Mouse (Mus musculus): ENCODE measurements at regions not wholly inside any gene's neighbourhood (a gene's known extent, or its start where the extent isn't known, plus 50 kb on each side); places are given as distances from the start of the nearest gene placed in this dataset.

DNA sequence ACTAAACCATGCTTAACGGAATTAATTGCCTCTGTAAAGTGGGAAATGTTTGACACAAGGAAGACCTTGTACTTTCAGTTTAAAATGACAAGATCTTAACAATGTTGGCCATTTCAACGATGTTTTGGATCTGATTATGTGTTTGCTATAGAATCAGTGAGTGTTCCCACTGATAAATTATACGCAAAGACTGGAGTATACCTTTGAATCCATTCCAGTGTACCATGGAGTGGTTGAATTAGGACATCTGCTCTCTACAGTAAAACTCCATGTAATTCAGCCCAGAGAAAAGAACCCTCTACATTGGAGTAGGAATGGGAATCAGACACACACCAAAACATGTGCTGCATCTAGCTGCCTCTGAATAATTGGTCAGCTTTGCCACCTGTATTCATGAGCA is 437.1 kb downstream of the Chl1 start:
- H3K4me2 ChIP-seq (ENCODE audit: low read depth, low read length), result no peak overlapping the region
- H3K4me3 ChIP-seq (ENCODE audit: low read depth, low read length), result no peak overlapping the region
- H3K9me3 ChIP-seq (replicated peaks; ENCODE audit: control insufficient read depth, low read length), result no peaks in the 10 kb centered on the region
- H3K27ac ChIP-seq (replicated peaks; ENCODE audit: low read depth, low read length), result no peak overlapping the region
- H3K9ac ChIP-seq (replicated peaks; ENCODE audit: low read length), result no peak overlapping the region
- 78% methylated on average over 3 of the region's 3 CpGs for WGBS
- DNase-seq (ENCODE audit: low spot score), result no peak
- no peaks in the 10 kb centered on the region for H3K27me3 ChIP-seq (ENCODE audit: control insufficient read depth, insufficient read depth, low read length)
- no peak for ATAC-seq (replicated peaks; ENCODE audit: insufficient number of reproducible peaks, low FRiP score, low TSS enrichment, low read depth)
- H3K4me1 ChIP-seq (ENCODE audit: control insufficient read depth, insufficient read depth, low read length), result no peaks in the 10 kb centered on the region
- no peaks in the 10 kb centered on the region for H3K36me3 ChIP-seq (replicated peaks; ENCODE audit: control insufficient read depth, insufficient read depth, low read depth, low read length)

DNA sequence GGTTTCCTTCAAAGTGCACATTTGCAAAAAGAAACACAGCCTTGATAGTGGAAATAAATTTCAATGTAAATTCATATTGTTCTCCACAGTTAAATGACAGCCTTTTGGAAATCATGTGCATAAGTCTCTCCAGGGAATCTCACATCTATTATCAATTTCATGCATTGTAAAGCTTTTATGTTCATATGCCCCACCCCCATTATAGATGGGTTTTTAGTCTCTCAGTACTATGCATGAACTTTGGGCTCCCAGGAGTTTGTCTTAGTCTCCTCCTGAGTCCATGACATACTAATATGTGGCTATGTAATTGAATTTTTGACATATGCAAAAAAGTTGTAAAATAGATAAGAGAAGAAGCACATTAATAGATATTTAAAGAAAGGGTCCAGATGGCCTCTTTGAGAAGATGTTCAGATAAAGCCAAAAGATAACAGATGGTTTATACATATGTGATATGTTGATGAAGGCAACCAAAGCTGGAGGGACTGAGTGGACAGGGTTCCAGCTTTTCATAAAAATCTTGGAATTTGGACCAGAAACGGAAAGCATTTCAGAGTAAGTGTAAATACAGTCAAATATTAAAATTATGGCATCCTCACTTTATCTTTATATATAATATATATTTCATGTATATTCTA is 442.9 kb downstream of the Chl1 start:
- ATAC-seq (replicated peaks; ENCODE audit: insufficient number of reproducible peaks, low FRiP score, low TSS enrichment, low read depth) (no peak), DNase-seq (ENCODE audit: low spot score) (no peak)
- Histone ChIP-seq H3K4me1 (ENCODE audit: control insufficient read depth, insufficient read depth, low read length) (no peaks in the 10 kb centered on the region), H3K27me3 (ENCODE audit: control insufficient read depth, insufficient read depth, low read length) (no peaks in the 10 kb centered on the region), H3K4me3 (ENCODE audit: low read depth, low read length) (no peak overlapping the region), H3K9ac (replicated peaks; ENCODE audit: low read length) (no peak overlapping the region), H3K36me3 (replicated peaks; ENCODE audit: control insufficient read depth, insufficient read depth, low read depth, low read length) (no peaks in the 10 kb centered on the region), H3K4me2 (ENCODE audit: low read depth, low read length) (no peak overlapping the region), H3K27ac (replicated peaks; ENCODE audit: low read depth, low read length) (no peak overlapping the region), H3K9me3 (replicated peaks; ENCODE audit: control insufficient read depth, low read length) (no peaks in the 10 kb centered on the region)
- 75% methylated on average over 1 of the region's 1 CpGs for WGBS

DNA sequence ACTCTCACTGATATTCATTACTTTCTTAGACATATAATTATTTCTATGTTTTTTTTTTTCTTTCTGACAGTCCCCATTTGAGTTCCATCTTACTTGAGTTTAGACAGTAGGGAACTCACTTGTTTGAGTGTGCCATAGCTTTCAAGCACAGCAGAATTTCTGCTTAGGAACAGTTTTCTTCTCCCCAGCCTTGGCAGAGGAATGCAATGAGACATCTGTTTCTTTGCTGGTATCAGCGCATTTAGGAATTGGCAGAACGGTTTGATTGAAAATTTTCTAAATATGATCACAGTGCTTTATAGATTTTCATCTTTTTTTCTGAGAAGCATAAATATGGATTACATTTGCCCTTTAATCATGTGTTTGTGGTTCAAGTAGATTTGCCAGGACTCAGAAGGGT is 448.6 kb downstream of the Chl1 start:
- Histone ChIP-seq H3K27ac (replicated peaks; ENCODE audit: low read depth, low read length) (no peak overlapping the region), H3K9ac (replicated peaks; ENCODE audit: low read length) (no peak overlapping the region), H3K4me2 (ENCODE audit: low read depth, low read length) (no peak overlapping the region), H3K9me3 (replicated peaks; ENCODE audit: control insufficient read depth, low read length) (no peaks in the 10 kb centered on the region), H3K4me1 (ENCODE audit: control insufficient read depth, insufficient read depth, low read length) (no peaks in the 10 kb centered on the region), H3K27me3 (ENCODE audit: control insufficient read depth, insufficient read depth, low read length) (no peaks in the 10 kb centered on the region), H3K36me3 (replicated peaks; ENCODE audit: control insufficient read depth, insufficient read depth, low read depth, low read length) (no peaks in the 10 kb centered on the region), H3K4me3 (ENCODE audit: low read depth, low read length) (no peak overlapping the region)
- DNase-seq (ENCODE audit: low spot score) (no peak), ATAC-seq (replicated peaks; ENCODE audit: insufficient number of reproducible peaks, low FRiP score, low TSS enrichment, low read depth) (no peak)
- 85% methylated on average over 2 of the region's 2 CpGs for WGBS

DNA sequence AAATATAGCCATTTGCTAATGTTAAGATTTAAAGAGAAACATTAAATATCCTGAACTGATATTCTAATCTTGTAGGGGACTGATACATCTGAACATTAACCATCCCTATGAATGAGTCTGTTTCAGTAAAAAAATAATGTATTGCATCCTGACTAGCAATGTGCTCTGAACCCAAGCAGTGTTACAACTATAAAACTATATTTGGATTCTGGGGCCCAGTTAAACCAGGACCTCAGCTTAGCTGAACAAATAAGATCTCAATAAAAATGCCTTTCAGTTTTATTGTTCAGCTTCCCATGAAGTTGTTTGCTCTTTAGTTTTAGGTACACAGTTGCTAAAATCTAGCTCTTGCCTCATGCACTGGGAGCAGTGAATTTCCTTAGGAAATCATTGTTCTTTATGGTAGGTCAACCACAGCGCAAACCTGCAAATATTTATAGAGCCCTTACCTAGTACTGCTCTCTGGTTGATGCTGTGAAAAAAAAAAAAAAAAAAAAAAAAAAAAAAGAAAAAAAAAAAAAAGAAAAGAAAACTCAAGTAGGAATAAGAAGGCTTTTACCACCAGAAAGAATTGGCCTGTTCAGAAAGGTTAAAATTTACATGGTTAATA is 457.5 kb downstream of the Chl1 start:
- H3K4me3 ChIP-seq (ENCODE audit: low read depth, low read length), result no peak overlapping the region
- no peak for DNase-seq (ENCODE audit: low spot score)
- no peak for ATAC-seq (replicated peaks; ENCODE audit: insufficient number of reproducible peaks, low FRiP score, low TSS enrichment, low read depth)
- no peaks in the 10 kb centered on the region for H3K4me1 ChIP-seq (ENCODE audit: control insufficient read depth, insufficient read depth, low read length)
- 91% methylated on average over 1 of the region's 1 CpGs for WGBS
- no peak overlapping the region for H3K9ac ChIP-seq (replicated peaks; ENCODE audit: low read length)
- no peaks in the 10 kb centered on the region for H3K27me3 ChIP-seq (ENCODE audit: control insufficient read depth, insufficient read depth, low read length)
- no peaks in the 10 kb centered on the region for H3K36me3 ChIP-seq (replicated peaks; ENCODE audit: control insufficient read depth, insufficient read depth, low read depth, low read length)
- H3K4me2 ChIP-seq (ENCODE audit: low read depth, low read length), result no peak overlapping the region
- H3K27ac ChIP-seq (replicated peaks; ENCODE audit: low read depth, low read length), result no peak overlapping the region
- no peaks in the 10 kb centered on the region for H3K9me3 ChIP-seq (replicated peaks; ENCODE audit: control insufficient read depth, low read length)

DNA sequence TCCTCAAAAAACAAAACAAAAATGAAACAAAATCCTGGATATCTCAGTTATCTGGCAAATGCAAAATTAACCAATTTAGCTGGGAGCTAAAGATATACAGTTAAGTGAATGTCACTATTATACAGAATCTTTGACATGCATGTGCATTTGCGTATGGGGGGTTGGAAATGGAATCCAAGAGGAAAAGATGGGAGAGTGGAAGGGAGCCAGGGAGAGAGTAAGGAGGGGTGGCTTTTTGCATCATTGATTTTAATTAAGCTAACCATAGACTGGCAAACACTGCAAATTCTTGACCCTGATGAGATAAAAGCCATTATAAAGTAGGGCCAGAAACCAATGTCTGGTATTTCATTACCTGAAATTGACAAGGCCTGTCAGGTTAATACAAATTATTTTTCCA is 488.8 kb downstream of the Chl1 start:
- Histone ChIP-seq H3K9ac (replicated peaks; ENCODE audit: low read length) (no peak overlapping the region), H3K36me3 (replicated peaks; ENCODE audit: control insufficient read depth, insufficient read depth, low read depth, low read length) (no peaks in the 10 kb centered on the region), H3K4me2 (ENCODE audit: low read depth, low read length) (no peak overlapping the region), H3K4me3 (ENCODE audit: low read depth, low read length) (no peak overlapping the region), H3K9me3 (replicated peaks; ENCODE audit: control insufficient read depth, low read length) (no peaks in the 10 kb centered on the region), H3K27ac (replicated peaks; ENCODE audit: low read depth, low read length) (no peak overlapping the region), H3K27me3 (ENCODE audit: control insufficient read depth, insufficient read depth, low read length) (no peaks in the 10 kb centered on the region), H3K4me1 (ENCODE audit: control insufficient read depth, insufficient read depth, low read length) (no peaks in the 10 kb centered on the region)
- DNase-seq (ENCODE audit: low spot score), result no peak
- ATAC-seq (replicated peaks; ENCODE audit: insufficient number of reproducible peaks, low FRiP score, low TSS enrichment, low read depth), result no peak
- 70% methylated on average over 1 of the region's 1 CpGs for WGBS

DNA sequence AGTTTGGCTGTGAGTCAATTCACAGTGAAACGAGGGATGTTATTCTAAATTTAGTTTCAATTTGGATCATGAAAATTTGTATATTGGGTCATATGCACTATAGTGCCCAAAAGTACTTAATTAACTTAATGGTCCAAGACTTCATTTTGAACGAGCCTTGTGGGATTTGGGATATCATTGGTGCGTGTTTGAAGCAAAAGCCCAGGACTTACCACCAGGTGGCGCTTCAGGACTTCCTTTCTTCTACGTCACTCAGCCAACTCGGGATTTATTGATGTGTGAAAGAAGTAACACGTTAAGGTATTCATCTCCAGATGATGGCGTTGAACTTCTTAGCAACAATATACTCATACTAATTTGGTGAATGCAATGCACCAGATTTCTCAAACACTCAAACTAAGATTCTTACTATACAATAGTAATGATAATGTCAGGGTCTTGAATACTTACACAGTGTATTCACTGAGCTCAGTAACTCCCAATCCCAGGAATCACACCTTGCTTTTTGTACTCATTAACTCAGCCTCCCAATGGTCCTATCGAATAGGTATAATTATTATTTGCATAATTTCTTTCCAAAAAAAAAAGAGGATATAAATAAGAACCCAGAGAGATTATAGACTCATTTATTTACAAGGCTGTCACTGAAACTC is 464.0 kb upstream of the Cntn6 start:
- no peaks in the 10 kb centered on the region for H3K4me1 ChIP-seq (ENCODE audit: control insufficient read depth, insufficient read depth, low read length)
- H3K4me3 ChIP-seq (ENCODE audit: low read depth, low read length), result no peak overlapping the region
- no peak overlapping the region for H3K27ac ChIP-seq (replicated peaks; ENCODE audit: low read depth, low read length)
- H3K9ac ChIP-seq (replicated peaks; ENCODE audit: low read length), result no peak overlapping the region
- H3K27me3 ChIP-seq (ENCODE audit: control insufficient read depth, insufficient read depth, low read length), result no peaks in the 10 kb centered on the region
- ATAC-seq (replicated peaks; ENCODE audit: insufficient number of reproducible peaks, low FRiP score, low TSS enrichment, low read depth), result peak; percentile 29; the same call in 1 of the 2 replicates
- no peak overlapping the region for H3K4me2 ChIP-seq (ENCODE audit: low read depth, low read length)
- peak; percentile 90 for DNase-seq (ENCODE audit: low spot score)
- 11% methylated on average over 9 of the region's 9 CpGs for WGBS
- H3K9me3 ChIP-seq (replicated peaks; ENCODE audit: control insufficient read depth, low read length), result no peaks in the 10 kb centered on the region
- H3K36me3 ChIP-seq (replicated peaks; ENCODE audit: control insufficient read depth, insufficient read depth, low read depth, low read length), result no peaks in the 10 kb centered on the region

DNA sequence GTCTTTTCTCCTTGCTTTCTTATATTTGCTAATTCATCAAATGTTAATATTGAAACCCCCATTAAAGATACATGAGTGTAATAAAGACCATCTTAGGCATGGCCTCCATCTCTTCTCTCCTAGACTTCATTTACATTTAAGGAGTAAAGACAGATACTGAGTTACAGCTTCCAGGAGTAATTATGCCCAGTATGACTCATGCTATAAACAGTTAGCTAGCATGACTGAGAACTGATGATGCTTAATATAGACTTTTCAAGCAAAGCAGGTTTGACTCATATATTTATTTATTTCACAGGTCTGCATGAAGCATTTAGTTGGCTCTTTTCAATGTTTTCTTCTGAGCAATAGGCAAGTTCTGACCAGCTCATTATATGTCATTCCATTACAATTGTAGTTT is 453.7 kb upstream of the Cntn6 start:
- Histone ChIP-seq H3K4me3 (ENCODE audit: low read depth, low read length) (no peak overlapping the region), H3K27ac (replicated peaks; ENCODE audit: low read depth, low read length) (no peak overlapping the region), H3K9ac (replicated peaks; ENCODE audit: low read length) (no peak overlapping the region), H3K27me3 (ENCODE audit: control insufficient read depth, insufficient read depth, low read length) (no peaks in the 10 kb centered on the region), H3K9me3 (replicated peaks; ENCODE audit: control insufficient read depth, low read length) (no peaks in the 10 kb centered on the region), H3K36me3 (replicated peaks; ENCODE audit: control insufficient read depth, insufficient read depth, low read depth, low read length) (no peaks in the 10 kb centered on the region), H3K4me1 (ENCODE audit: control insufficient read depth, insufficient read depth, low read length) (no peaks in the 10 kb centered on the region), H3K4me2 (ENCODE audit: low read depth, low read length) (no peak overlapping the region)
- ATAC-seq (replicated peaks; ENCODE audit: insufficient number of reproducible peaks, low FRiP score, low TSS enrichment, low read depth), result no peak
- no peak for DNase-seq (ENCODE audit: low spot score)

DNA sequence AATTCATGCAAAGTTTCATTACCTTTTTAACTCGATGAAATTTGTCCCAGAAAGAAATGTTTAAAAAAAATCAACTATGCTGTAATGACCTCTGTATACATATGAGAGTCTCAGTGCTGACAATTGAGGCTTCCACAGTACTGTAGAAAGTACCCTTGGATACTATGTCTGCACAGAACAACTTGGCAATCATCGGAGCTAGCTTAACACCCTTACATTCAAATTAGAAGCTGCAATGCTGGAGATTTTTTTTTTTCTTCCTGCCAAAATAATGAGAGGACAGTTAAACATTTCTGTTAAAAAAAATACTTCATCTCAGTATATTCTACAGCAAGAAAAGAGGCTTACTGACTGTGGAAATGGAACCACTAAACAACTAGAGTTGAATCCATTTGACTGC is 452.1 kb upstream of the Cntn6 start:
- H3K9ac ChIP-seq (replicated peaks; ENCODE audit: low read length), result no peak overlapping the region
- H3K27ac ChIP-seq (replicated peaks; ENCODE audit: low read depth, low read length), result no peak overlapping the region
- no peaks in the 10 kb centered on the region for H3K27me3 ChIP-seq (ENCODE audit: control insufficient read depth, insufficient read depth, low read length)
- ATAC-seq (replicated peaks; ENCODE audit: insufficient number of reproducible peaks, low FRiP score, low TSS enrichment, low read depth), result no peak
- H3K9me3 ChIP-seq (replicated peaks; ENCODE audit: control insufficient read depth, low read length), result no peaks in the 10 kb centered on the region
- no peak overlapping the region for H3K4me2 ChIP-seq (ENCODE audit: low read depth, low read length)
- no peak overlapping the region for H3K4me3 ChIP-seq (ENCODE audit: low read depth, low read length)
- H3K36me3 ChIP-seq (replicated peaks; ENCODE audit: control insufficient read depth, insufficient read depth, low read depth, low read length), result no peaks in the 10 kb centered on the region
- no peaks in the 10 kb centered on the region for H3K4me1 ChIP-seq (ENCODE audit: control insufficient read depth, insufficient read depth, low read length)
- DNase-seq (ENCODE audit: low spot score), result no peak
- 86% methylated on average over 2 of the region's 2 CpGs for WGBS

Measured in embryonic facial prominence, embryonic 11.5 days (tissue).